Mouse (Mus musculus) MEL (cell line): ENCODE measurements around the gene Aes.

Experiments used
- CTCF ChIP-seq, 3 experiments: IDR thresholded peaks in 2 of 3; conservative IDR thresholded peaks in 1 of 3; 2 replicates each; pipeline ENCODE4 v1.5.1; 2011 to 2012; ENCODE audit warnings: low read length in 3 of 3, low read depth in 2 of 3, mild to moderate bottlenecking in 2 of 3, improper control_type of control experiment in 1 of 3, inconsistent platforms in 1 of 3, mixed read lengths in 1 of 3, moderate library complexity in 1 of 3; ENCODE audit not compliant: control insufficient read depth in 1 of 3, insufficient read depth in 1 of 3, poor library complexity in 1 of 3, severe bottlenecking in 1 of 3
- EP300 ChIP-seq, 2 experiments: IDR thresholded peaks; 2 replicates each; pipeline ENCODE4 v1.6.1; 2011; ENCODE audit warnings: improper control_type of control experiment in 2 of 2, low read length in 2 of 2, low read depth in 1 of 2, mild to moderate bottlenecking in 1 of 2
- GABPA ChIP-seq: IDR thresholded peaks from 2 replicates; pipeline ENCODE4 v1.6.1; 2012; ENCODE audit warnings: low read depth, mild to moderate bottlenecking, inconsistent platforms, low read length, improper control_type of control experiment, moderate library complexity
- JUND ChIP-seq: IDR thresholded peaks from 2 replicates; pipeline ENCODE4 v1.6.1; 2011; ENCODE audit warnings: low read depth, mild to moderate bottlenecking, improper control_type of control experiment, low read length
- MAX ChIP-seq: IDR thresholded peaks from 2 replicates; pipeline ENCODE4 v1.6.1; 2011; ENCODE audit warnings: low read length, improper control_type of control experiment
- MAZ ChIP-seq: IDR thresholded peaks from 2 replicates; pipeline ENCODE4 v1.6.1; 2012; ENCODE audit warnings: low read depth, mild to moderate bottlenecking, inconsistent platforms, low read length, improper control_type of control experiment
- MEF2A ChIP-seq: IDR thresholded peaks from 2 replicates; pipeline ENCODE4 v1.6.1; 2014; ENCODE audit warnings: low read depth, mild to moderate bottlenecking, inconsistent platforms, low read length, improper control_type of control experiment; ENCODE audit not compliant: poor library complexity, insufficient replicate concordance, severe bottlenecking; ENCODE audit errors: extremely low read depth
- POLR2AphosphoS5 ChIP-seq: IDR thresholded peaks from 2 replicates; pipeline ENCODE4 v1.6.1; 2012; ENCODE audit warnings: low read depth, borderline replicate concordance, mild to moderate bottlenecking, inconsistent platforms, low read length, moderate library complexity, mixed read lengths
- RCOR1 ChIP-seq: IDR thresholded peaks from 2 replicates; pipeline ENCODE4 v1.6.1; 2012; ENCODE audit warnings: low read depth, mild to moderate bottlenecking, inconsistent platforms, low read length, improper control_type of control experiment
- TAL1 ChIP-seq: IDR thresholded peaks from 2 replicates; pipeline ENCODE4 v1.6.1; 2012; ENCODE audit warnings: mild to moderate bottlenecking, inconsistent platforms, low read length, moderate library complexity, mixed read lengths
- UBTF ChIP-seq: IDR thresholded peaks from 2 replicates; pipeline ENCODE4 v1.6.1; 2012; ENCODE audit warnings: low read depth, mild to moderate bottlenecking, inconsistent platforms, low read length, improper control_type of control experiment, moderate library complexity, borderline replicate concordance; ENCODE audit not compliant: insufficient read depth
- USF1 ChIP-seq: IDR thresholded peaks from 2 replicates; pipeline ENCODE4 v1.6.1; 2014; ENCODE audit warnings: low read depth, mild to moderate bottlenecking, inconsistent platforms, low read length, improper control_type of control experiment, moderate library complexity
- ZKSCAN1 ChIP-seq: IDR thresholded peaks from 2 replicates; pipeline ENCODE4 v1.6.1; 2012; ENCODE audit warnings: low read depth, mild to moderate bottlenecking, inconsistent platforms, low read length, improper control_type of control experiment, moderate library complexity
- ZMIZ1 ChIP-seq: IDR thresholded peaks from 2 replicates; pipeline ENCODE4 v1.6.1; 2012; ENCODE audit warnings: low read depth, mild to moderate bottlenecking, inconsistent platforms, low read length, improper control_type of control experiment, moderate library complexity

DNA sequence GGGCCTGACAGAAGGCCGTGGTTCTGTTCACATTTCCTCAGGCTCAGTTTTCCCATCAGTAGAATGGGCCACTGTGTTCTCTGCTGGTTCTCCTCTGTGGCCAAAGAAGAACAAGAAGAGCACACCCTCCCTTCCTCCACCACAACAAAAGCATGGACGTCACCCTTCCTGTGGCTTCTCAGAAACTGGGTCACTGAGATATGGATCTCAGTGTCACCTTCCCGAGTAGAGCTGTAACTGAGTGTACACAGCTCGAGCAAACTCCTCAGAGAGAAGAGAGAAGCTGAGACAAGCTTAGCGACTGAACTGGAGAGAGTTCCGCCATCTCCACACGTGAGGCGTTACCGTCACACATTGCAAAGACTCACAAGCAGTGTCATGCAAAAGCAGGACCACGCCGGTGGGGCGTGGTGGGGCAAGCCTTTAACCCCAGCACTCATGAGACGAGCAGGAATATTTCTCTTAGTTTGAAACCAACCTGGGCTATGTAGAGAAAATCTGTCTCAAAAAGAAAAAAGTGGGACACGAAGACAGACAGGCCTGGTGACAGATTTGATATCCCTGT, 49.0 kb upstream of the Aes start:
- TF ChIP-seq EP300 (IDR thresholded peaks at IDR 0.05; ENCODE audit: low read depth in 1 of 2, low read length in 2 of 2) (no peak), MAX (no peak), CTCF (IDR thresholded peaks at IDR 0.05 in 2 of 3, conservative IDR thresholded peaks at IDR 0.05 in 1 of 3; ENCODE audit: control insufficient read depth in 1 of 3, insufficient read depth in 1 of 3, low read depth in 2 of 3, low read length in 3 of 3, poor library complexity in 1 of 3, severe bottlenecking in 1 of 3) (no peak), ZMIZ1 (no peak), MEF2A (no peak), MAZ (no peak), UBTF (no peak), USF1 (no peak), TAL1 (no peak), JUND (no peak), POLR2AphosphoS5 (no peak), GABPA (no peak), RCOR1 (no peak), ZKSCAN1 (no peak)
